Mouse (Mus musculus): ENCODE data around the gene Atp5h. TPM values are rescaled to one million over a fixed set of nuclear protein-coding genes. Genes with fewer than 3 reads are reported as not detected.

The Atp5h gene
- total RNA-seq, 4 experiments from 2014 or later = 439 to 484 (median 473) TPM

DNA sequence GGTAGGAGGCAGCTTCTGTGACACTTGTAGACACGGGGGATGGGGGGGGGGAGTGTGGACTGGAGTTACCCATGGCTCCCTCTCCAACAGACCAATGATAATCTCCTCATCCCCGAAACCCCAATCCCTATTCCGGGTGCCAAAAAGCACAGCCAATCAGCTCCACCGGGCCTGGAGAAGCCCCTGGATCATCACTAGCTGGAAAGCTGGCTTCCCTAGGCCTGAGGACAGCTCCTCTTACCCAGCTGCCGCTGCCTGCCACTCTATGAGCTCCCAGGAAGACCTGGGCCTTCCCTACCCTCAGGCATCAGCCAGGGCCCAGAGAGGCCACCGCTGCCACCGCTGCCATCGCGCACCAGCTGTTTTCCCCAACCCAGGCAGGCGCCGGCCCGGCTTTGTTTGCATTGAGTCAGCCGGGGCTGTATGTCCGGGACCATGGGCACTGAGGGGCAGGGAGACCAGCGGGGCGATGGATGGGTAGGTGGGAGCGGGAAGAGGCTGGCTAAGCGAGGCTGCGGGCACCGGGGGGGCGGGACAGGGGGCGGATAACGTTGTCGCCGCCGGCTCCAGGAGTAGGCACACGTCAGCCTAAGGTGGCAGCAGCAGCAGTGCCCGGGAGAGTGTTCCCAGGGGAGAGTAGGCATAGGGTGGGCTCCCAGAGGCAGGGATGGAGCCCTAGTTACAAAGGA, 52.9 kb downstream of the Atp5h start:
- peak in 1 of 2 experiments; percentile 67 for DNase-seq (ENCODE audit: low spot score in 2 of 2)

DNA sequence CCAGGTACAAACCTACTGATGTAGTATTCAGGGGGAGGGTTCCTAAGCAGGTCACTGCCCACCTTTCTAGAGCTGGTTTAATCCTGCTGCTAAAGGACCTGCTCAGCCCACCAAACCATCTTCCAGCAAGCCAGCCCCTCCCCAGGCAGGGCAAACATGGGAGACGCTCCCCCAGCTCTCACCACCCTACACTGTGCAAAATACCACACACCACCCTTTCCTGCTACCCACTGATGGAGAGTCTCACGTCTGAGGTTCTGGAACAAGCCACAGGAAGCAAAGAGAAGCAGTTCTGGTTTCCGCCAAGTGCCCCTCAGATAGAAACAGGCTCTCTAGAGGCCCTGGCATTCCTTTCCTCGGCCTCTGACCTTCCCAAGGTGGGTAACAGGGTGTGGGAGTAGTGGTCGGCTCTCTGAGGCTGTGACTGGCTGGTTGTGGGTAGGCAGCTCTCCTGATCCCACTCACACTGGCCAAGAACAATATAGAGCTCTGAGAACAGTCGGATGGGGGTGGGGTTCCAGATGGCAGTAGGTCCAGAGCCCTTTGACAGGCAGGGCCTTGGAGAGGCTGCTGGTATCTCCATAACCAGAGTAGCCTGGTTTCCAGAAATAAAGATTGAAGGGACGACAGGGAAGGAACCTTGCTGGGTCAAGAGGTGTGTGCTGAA, 53.6 kb downstream of the Atp5h start:
- DNase-seq (ENCODE audit: low spot score in 2 of 2) = no peak

Small RNA genes within 50 kb of the gene (microRNA-seq; reads per million reads assigned to microRNA genes)
- gene Mir3968 = 0 reads per million in 2 experiments

Other genes starting within 250 kb of the Atp5h start
- 10 to 100 TPM; 14.0 to 24.5 (median 16.9) TPM for gene Tmem104, start 232.5 kb downstream of the Atp5h start, total RNA-seq (2022)
- gene Nat9, start 232.1 kb downstream of the Atp5h start, total RNA-seq (2022) = 10 to 100 TPM; 27.0 to 33.4 (median 29.6) TPM
- 10 to 100 TPM; 32.4 to 37.5 (median 36.3) TPM for gene Grin2c, start 152.7 kb downstream of the Atp5h start, total RNA-seq (2022)
- gene Fdxr, start 142.9 kb downstream of the Atp5h start, total RNA-seq (2022) = 10 to 100 TPM; 15.1 to 20.1 (median 17.5) TPM
- 10 to 100 TPM; 18.4 to 21.9 (median 20.2) TPM for gene Fads6, start 122.3 kb downstream of the Atp5h start, total RNA-seq (2022)
- 1 to 10 TPM in 3 of 4 experiments, under 1 TPM in 1; 0.91 to 3.2 (median 1.5) TPM for gene Otop2, start 112.8 kb downstream of the Atp5h start, total RNA-seq (2022)
- gene Ush1g, start 97.9 kb downstream of the Atp5h start, total RNA-seq (2022) = under 1 TPM; 0.46 to 0.78 (median 0.59) TPM
- gene Otop3, start 85.2 kb downstream of the Atp5h start, total RNA-seq (2022) = under 1 TPM in 1 of 4 experiments, not detected in 3; 0.26 TPM
- 100 to 1,000 TPM; 103 to 118 (median 107) TPM for gene Hid1, start 52.2 kb downstream of the Atp5h start, total RNA-seq (2022)
- 10 to 100 TPM; 26.1 to 27.7 (median 26.9) TPM for gene Cdr2l, start 38.0 kb downstream of the Atp5h start, total RNA-seq (2022)
- 100 to 1,000 TPM; 118 to 125 (median 120) TPM for gene Mrpl58, start 16.2 kb downstream of the Atp5h start, total RNA-seq (2022)
- 10 to 100 TPM; 63.2 to 74.5 (median 72.3) TPM for gene Kctd2, start 166 bp upstream of the Atp5h start, total RNA-seq (2022)
- gene Trim80, start 20.6 kb upstream of the Atp5h start, total RNA-seq (2022) = under 1 TPM in 2 of 4 experiments, not detected in 2; 0.16 to 0.30 TPM
- not detected for gene Slc16a5, start 42.5 kb upstream of the Atp5h start, total RNA-seq (2022)
- 10 to 100 TPM; 11.6 to 15.1 (median 13.4) TPM for gene Armc7, start 55.7 kb upstream of the Atp5h start, total RNA-seq (2022)
- 10 to 100 TPM; 58.4 to 66.1 (median 61.0) TPM for gene Nt5c, start 71.9 kb upstream of the Atp5h start, total RNA-seq (2022)
- gene Jpt1, start 94.4 kb upstream of the Atp5h start, total RNA-seq (2022) = 100 to 1,000 TPM; 125 to 152 (median 137) TPM
- gene Sumo2, start 116.3 kb upstream of the Atp5h start, total RNA-seq (2022) = 100 to 1,000 TPM; 262 to 316 (median 290) TPM
- 10 to 100 TPM; 43.9 to 49.4 (median 46.0) TPM for gene Nup85, start 144.5 kb upstream of the Atp5h start, total RNA-seq (2022)
- gene Mrps7, start 184.0 kb upstream of the Atp5h start, total RNA-seq (2022) = 10 to 100 TPM; 36.9 to 57.0 (median 48.4) TPM
- gene Gga3, start 184.1 kb upstream of the Atp5h start, total RNA-seq (2022) = 10 to 100 TPM; 73.8 to 92.9 (median 89.0) TPM
- 10 to 100 TPM; 13.9 to 22.0 (median 17.6) TPM for gene Mif4gd, start 193.0 kb upstream of the Atp5h start, total RNA-seq (2022)
- gene Slc25a19, start 208.3 kb upstream of the Atp5h start, total RNA-seq (2022) = 10 to 100 TPM; 54.5 to 62.2 (median 58.5) TPM

Measured in left cerebral cortex, adult 8-10 months (tissue).